Mouse (Mus musculus): ENCODE measurements around the gene Tmco1.

The Tmco1 gene

DNA sequence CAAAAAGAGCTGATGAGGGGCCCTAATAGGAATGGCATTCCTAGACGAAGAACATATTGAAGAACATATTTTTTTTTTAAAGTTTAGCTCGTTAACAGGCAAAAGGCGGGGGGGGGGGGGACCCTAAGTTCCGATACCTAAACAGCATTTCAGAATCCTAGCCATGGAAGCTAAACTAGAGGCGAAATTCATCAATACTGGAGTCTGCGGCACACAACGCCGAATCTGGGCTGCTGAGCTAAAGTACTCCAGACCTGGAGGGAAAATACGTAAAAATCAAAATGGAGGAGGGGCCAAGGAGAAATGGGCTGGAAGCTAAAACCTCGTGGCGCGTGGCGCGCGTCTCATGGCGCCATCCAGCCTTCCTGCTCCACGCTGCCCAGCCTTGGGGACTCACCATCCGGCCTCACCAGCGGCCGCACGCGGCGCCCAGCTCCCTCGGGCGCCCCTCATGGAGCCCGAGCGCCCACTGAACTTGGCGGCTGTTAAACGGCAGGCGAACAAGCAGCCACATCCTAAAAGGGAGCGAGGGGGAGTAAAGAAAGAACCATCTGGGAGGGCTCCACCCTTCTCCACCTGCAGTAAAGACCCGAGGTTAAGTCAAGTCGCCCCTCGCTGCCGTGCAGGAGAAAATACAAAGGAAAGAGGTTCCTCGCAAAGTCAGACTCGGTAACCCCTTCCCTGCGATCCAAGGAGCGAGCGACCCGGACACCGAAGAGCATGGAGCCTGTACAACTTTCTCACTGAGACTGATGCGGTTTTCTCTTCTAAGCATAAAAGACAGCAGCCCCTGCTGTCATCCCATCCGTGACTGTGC lies 24.5 kb upstream of the Tmco1 start:
- peak; percentile 61 to 87 for DNase-seq (ENCODE audit: inconsistent age in 2 of 2, low spot score in 1 of 2)

DNA sequence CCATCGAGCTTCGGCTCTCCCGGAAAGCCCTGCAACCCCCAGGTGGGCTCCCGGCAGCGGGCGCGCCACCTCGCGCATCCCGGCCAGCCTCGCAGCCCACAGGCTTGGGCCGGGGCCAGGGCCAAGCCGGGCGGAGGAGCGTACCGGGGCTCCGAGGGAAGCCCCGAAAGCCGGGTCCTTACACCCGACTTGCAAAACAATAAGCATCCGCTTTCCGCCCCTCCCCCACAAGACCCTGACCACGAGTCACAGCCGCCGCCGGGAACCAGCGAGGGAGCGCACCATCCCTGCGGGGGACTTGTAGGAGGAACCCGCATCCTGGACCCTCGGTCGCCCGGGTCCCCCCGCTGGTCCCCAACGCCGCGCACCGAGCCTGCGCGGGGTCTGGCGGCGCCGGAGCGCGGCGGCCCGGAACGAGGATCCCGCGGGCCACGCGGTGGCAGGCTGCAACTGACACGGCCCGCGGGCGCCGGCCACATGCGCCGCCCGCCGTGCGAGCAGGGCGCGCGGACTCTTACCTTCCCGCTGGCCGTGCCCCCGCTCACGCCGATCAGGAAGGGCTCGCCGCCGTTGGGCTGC lies 23.8 kb upstream of the Tmco1 start:
- peak; percentile 64 to 87 for DNase-seq (ENCODE audit: inconsistent age in 2 of 2, low spot score in 1 of 2)

DNA sequence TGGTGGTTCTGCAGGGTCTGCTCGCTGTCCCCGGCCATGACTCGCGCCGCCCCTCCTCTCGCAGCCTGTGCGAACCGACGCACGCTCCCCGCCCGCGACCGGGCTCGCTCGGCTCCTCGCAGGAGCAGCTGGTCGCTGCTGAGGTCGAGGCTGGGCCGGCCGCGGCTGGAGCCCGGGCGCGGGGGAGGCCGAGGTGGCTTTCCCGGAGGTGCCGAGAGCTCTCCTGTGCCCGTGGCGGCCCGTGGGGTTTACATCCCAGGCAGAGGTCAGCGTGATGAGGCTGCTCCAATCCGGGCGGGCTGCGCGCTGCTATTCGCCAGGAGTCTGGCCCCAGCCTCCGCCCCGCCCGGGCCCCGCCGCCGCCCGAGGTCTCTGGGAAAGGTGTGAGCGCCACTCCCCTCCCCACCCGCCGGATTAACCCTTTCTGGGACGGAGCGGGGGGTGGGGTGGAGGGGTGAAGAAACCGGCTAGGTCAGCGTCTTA lies 23.3 kb upstream of the Tmco1 start:
- DNase-seq (ENCODE audit: inconsistent age in 2 of 2, low spot score in 1 of 2): peak; percentile 93 to 97

DNA sequence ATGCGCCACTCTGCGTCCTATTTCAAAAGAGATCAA lies 23.0 kb upstream of the Tmco1 start, which contains the start of gene Uck2:
Gene Uck2, minus strand, starts transcription at position 1 of the 36 bp plus-strand sequence.
- no peak for DNase-seq (ENCODE audit: inconsistent age in 2 of 2, low spot score in 1 of 2)

DNA sequence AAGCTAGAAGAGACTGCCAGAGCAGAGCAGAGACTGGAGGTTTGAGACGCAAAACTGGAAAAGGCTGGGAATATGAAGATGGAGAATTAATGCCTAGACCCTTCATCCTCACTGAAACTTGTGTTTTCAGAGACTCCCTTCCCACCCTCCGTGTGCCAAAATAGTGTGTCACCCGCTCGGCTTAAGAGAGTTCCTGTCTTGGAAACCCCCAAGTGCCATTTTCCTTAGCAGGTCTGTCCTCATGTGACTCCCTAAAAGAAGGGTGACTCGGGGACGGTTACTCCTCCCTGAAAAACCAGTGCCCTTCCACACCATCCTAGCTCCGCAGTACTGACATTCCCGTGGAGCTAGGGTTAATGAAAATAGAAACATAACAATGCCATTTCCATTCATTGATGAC lies 22.8 kb upstream of the Tmco1 start:
- no peak for DNase-seq (ENCODE audit: inconsistent age in 2 of 2, low spot score in 1 of 2)

DNA sequence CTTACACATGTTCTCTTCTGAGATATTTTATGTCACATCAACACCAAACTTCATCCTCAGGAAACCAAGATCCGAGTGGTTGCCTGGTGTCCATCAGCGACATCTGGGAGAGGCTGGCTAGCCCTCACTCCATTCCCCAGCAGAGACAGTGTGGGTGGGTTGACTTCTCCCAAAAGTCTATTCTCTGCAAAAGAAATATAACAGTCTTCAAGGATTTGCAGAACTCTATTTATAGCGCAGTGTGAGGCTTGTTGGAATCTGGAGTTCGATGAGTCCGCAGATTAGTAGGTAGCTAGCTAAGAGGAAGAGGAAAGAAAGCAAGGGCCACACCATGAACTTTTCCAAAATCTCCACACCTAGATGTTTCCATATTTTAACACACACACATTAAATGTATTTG lies 21.0 kb upstream of the Tmco1 start:
- no peak for DNase-seq (ENCODE audit: inconsistent age in 2 of 2, low spot score in 1 of 2)

DNA sequence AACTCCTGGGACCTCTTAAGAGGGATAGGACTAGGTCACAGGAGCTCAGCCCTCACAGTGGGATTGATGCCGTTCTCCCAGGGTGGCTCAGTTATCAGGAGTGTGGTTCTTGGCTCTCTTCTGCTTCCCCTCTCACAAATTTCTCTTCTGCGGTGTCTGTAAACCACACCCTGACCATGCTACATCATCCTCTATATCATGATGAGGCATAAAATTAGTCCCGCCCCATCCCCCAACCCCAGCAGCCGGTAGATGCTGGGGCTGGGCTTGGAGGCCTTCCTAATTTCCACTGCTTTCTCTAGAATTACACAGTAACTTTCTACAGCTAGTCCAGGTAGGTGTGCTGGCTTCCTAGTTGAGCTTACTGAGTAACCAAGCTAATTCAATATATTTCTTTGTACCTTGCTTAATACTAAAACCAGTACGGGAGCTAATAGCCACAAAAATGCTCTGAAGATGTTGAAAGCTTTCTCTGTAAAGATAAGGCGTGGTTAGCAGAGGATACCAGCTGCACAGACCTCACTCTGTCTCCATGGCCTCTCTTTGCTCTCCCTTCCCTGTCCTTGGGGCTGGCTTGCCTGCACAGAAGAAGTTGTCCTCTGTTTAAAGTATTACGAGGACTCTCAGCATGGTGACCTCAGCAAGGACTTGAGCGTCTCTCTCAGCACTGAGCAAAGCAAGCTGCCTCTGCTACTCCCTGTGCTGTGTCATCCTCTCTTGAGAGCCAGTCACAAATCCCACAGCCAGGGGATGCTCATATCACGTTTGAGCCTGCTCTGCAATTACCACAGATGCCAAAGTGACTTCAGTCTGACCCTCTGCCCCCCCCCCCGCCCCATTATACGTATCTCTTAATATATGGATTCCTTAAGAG lies 19.3 kb upstream of the Tmco1 start:
- peak; percentile 57 to 74 for DNase-seq (ENCODE audit: inconsistent age in 2 of 2, low spot score in 1 of 2)

DNA sequence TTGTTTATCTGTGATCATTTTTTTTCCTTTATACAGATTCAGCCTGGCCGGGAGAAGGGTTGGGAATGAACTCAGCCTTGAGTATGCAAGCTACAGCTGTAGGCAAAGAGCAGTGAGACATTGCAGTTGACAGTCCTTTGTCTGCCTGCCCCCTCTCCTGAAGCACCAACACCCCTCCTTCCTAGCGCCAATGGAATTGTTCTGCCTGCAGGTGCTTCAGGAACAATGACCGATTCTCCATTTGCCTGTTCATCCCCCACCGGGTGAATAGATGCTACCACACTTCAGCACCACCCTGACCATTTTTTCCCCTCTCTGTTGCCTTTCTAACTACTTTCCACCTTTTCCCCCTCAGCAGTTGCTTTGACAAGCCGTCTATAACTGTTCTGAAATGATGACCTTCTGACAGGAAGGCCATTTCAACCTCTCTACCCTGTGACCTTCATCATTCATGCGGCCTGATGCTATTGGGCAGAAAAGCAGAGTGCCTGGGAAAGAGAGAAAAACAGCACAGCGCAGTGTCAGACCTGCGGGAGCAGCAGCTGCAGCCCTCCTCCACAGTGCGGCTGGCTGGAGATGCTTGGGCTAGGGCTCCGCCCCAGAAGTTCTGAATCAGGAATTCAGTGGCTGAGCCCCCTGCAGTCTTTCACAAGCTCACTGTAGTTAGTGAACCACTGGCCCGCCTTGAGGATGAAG lies 18.5 kb upstream of the Tmco1 start:
- DNase-seq (ENCODE audit: inconsistent age in 2 of 2, low spot score in 1 of 2): peak in 1 of 2 experiments; percentile 66

DNA sequence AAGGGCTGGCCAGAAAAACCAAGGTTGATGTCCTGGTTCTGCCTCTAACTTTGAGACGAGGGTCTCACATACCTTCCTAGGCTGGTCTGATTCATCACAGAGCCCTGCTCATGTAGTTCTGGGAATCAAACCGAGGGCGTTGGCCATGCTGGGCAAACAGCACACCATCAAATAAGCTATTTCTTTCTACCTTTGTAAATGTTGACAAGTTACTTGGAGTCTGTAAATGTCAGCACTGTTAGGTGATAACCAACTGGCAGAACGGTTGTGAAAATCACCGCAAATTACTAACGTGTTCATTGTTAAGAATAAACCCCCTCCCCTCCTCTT lies 17.9 kb upstream of the Tmco1 start:
- DNase-seq (ENCODE audit: inconsistent age in 2 of 2, low spot score in 1 of 2): no peak

DNA sequence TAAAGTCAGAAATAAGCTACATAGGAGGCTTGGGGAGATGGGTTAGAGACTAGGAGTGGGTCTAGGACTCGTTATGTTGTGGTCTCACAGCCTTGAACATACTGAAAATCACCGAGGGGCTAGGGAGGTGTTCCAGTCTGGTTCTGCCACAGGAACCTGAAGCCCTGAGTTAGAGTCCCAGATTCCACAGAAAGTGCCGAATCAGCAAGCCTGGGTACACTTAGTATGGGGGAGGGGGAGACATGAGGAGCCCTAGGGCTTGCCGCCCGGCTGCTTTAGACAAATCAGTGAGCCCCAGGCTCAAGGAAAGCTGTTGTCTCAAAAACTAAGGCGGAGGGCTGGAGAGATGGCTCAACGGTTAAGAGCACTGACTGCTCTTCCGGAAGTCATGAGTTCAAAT lies 16.6 kb upstream of the Tmco1 start:
- no peak for DNase-seq (ENCODE audit: inconsistent age in 2 of 2, low spot score in 1 of 2)

DNA sequence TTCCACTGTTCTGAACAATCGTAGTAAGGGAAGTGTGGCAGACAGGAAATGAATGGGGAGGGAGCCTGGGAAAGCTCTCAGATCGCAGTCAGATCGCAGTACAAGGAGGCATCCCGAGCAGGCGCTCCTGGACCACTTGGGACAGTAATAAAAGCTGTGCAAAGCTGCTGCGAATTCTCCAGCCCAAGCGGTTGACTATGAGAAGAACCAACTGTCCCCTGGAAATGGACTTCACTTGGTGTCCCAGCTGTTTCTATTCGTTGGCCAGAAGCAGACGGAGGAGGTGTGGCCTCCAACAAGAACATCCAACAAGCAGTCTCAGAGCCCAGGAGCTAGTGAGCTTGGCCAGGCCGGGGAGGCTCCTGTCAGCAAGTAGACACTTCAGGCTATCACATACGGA lies 15.7 kb upstream of the Tmco1 start:
- peak in 1 of 2 experiments; percentile 24 for DNase-seq (ENCODE audit: inconsistent age in 2 of 2, low spot score in 1 of 2)

DNA sequence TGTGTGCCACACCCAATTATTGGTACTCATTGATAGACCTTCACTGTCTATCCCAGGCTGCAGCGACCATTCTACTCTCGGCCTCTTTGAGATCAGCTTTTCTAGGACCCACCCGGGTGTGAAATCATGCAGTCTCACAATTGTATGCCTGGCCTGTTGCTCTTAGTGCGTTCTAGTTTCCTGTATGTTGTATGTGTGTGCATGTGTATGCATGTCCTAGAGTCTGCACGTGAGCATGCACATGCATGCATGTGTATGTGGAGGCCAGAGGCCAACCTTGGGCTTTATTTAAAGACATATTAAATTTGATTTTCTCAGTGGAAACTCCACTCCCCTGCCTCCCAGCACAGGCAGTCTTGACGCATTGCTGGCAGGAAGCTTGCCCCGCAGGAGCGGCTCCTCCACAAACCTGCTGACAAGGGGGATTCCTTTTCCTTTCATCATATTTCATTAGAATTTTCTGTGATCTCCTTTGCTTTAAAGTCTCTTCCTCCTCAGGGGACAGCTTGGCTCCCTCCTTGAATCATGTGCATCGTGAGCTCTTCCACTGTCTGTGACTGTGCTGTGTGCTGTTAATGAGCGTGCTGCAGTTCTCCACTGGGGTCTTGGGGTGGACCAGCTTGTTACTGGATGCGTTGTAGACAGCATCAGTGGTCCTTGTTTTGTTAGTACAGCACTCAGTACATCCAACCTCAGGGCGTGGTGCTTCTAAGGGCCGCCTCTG lies 12.3 kb upstream of the Tmco1 start:
- peak in 1 of 2 experiments; percentile 22 for DNase-seq (ENCODE audit: inconsistent age in 2 of 2, low spot score in 1 of 2)

DNA sequence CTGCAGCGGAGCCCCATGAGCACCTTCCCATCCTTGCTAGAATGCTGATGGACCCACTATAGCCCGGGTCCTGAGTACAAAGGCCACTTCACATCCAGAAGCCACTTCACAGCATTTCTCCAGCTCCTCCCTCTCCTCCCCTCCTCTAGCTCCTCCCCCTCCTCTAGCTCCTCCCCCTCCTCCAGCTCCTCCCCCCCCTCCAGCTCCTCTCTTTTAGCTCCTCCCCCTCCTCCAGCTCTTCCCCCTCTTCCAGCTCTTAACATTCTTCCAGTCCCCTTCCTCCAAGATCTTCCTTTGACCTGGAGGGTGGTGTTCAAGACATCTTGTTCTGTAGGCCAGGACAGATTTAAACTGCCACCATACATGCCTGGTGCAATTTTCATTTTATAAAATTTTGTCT lies 8.1 kb upstream of the Tmco1 start:
- no peak for DNase-seq (ENCODE audit: inconsistent age in 2 of 2, low spot score in 1 of 2)

DNA sequence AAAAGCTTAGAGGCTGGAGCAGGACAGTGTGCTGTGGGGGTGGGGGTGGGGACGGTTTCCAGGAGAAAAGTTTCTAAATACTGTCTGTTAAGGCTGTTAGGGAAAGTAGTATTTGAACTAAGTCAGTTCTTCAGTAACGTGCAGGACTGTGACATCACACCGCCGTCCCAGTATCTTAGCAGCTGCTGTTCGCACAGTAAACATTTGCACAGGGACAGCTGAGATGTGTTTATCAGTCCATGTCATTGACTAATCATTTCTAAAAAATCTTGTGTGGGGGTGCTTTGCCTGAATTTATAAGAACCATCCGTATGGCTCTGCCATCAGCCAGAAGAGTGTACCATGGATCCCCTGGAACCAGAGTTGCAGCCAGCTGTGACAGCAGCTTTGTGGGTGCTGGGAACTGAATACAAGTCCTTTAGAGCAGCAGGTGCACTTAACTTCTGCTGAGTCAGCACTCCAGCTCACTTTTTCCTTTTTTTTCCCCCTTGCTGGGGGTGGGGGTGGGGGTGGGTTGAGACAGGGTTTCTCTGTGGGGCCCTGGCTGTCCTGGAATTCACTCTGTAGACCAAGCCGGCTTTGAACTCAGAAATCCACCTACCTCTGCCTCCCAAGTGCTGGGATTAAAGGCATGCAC lies 2.6 kb upstream of the Tmco1 start:
- DNase-seq (ENCODE audit: inconsistent age in 2 of 2, low spot score in 1 of 2): no peak

DNA sequence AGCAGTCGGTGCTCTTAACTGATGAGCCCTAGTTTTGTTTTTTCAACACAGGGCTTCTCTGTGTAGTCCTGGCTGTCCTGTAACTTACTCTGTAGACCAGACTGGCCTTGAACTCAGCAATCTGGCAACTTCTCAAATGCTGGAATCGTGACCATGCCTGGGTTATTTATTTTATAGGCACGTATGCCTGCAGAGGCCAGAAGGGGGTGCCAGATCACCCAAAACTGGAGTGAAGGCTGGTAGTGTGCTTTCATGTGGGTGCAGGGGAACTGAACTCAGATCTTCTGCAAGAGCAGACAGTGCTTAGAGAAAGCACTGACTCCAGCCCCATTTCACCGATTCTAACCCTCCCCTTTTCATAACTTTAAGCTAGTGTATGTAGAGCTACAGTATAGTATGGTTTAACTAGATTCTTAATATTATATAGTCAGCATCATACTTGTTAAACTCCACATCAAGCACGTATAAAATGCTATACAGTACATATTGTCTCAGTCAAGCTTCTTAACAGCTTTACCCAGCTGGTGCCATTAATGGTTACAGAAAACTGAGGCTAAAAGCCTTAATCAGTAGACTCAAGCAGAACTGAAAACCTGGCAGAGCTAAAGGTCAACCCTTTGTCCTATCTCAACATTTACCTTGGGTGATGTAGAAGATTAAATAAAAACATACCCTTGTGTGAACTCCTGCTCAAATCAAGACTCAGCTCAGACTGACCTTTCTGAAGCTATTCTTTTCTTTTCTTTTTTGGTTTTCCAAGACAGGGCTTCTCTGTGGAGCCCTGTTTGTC lies 1.5 kb upstream of the Tmco1 start:
- peak; percentile 85 to 95 for DNase-seq (ENCODE audit: inconsistent age in 2 of 2, low spot score in 1 of 2)

DNA sequence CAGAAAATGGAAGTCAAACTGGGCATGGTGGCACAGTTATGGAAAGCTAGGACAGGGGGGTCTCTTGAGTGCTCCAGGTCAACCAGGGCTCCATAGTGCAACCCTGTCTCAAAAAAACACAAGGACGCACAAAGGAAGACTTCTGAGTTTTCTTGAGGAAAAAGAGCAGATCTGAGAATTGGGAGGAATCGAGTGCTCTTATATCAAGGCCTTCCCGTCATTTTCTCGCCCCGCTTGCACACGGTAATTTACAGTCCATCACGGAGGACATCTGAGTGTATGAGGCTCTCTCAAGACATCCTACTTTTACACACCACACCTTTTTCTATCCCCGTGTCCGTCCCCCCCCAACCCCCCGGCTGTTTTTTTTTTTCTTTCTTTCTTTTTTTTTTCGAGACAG lies 504 bp upstream of the Tmco1 start:
- DNase-seq (ENCODE audit: inconsistent age in 2 of 2, low spot score in 1 of 2): peak in 1 of 2 experiments; percentile 51

DNA sequence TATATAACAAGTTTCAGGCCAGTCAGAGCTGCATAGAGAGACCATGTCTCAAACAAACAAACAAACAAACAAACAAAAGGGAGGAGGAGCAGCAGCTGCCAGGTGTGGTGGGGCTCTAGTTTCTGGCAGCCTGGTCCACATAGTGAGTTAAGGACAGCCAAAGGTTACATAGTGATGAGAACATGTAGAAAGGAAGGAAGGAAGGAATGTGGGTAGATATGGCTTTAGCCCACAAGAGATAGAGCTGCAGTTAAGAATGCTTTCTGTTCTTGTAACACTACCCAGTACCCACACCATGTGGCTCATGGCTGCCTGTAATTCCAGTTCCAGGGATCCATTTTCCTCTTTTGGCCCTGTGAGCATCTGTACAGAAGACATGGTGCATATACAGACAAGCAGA lies 4.2 kb downstream of the Tmco1 start:
- DNase-seq (ENCODE audit: inconsistent age in 2 of 2, low spot score in 1 of 2): no peak

DNA sequence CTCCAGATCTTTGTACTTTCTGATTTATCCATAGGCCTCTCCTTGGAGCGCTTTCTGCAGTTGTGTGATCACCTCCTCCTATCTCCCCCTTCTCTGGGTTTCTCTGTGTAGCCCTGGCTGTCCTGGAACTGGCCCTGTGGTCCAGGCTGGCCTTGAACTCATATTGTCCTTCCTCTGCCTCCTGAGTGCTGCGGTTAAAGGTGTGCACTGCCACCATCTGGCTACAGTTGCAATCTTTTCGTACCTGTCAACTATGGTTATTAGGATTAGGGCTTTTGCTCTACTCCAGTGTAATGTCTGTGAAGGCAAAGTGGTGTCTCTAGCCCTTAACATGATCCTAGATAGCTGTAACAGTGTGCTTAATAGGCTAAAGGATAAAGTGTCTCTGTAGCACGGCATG lies 5.0 kb downstream of the Tmco1 start:
- peak in 1 of 2 experiments; percentile 32 for DNase-seq (ENCODE audit: inconsistent age in 2 of 2, low spot score in 1 of 2)

DNA sequence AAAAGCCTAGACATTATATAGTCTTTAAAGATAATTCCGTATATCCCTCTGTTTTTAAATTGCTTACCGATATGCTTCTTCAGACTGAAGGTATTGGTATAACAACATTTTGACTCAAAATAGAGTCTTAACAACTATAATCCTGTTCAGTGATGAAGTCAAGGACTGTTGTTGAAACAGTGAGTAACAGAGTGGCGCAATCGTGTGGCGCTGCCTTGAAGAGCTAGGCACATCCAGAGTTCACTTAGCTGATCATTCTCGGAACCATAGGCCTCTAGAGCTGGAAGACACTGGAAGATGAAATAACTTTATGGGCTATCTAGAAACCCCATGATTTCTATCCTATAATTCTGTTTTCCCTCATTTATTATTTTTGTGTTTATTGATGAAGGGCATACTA lies 13.5 kb downstream of the Tmco1 start:
- DNase-seq (ENCODE audit: inconsistent age in 2 of 2, low spot score in 1 of 2): peak in 1 of 2 experiments; percentile 79

DNA sequence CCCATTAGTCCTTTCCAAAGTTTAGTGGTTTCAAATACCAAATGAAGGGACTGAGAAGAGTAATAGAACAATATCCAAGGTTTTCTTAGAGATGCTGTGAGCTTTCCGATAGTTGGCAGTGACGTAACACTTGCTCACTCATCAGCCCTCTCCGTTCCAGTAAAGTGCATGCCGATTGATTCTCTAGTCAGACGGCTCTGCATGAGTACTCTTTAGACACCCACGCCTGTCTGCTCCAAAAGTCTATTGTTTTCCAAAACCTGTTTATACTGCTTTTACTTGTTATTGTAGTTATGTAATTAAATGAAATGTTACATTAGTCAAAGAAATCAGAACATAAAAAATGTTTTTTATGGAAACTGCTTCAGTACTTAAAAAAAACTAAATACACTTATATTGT lies 20.6 kb downstream of the Tmco1 start:
- no peak for DNase-seq (ENCODE audit: inconsistent age in 2 of 2, low spot score in 1 of 2)
